Mouse (Mus musculus): ENCODE data around the gene Unc45a.

Unc45a gene

DNA sequence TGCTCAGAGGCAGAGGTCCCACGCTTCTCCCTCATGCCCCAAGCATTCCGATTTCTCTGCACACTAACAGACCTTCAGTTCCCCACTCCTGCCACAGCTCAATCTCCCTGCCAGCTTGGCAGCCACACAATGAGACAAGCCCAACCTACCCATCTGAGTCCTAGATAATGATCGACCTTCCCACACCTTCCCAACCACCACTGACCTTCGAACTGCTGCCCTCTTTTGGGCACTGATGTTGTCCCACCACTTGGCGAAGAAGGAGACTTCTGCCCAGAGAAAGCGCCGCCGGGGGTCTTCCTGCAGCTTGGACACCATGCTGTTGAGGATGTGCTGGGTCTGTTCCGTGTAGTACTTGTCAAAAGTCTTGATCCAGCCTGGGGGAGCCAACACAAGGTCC is 27.2 kb upstream of the Unc45a start:
- no peak for DNase-seq (ENCODE audit: low read depth, low spot score)

DNA sequence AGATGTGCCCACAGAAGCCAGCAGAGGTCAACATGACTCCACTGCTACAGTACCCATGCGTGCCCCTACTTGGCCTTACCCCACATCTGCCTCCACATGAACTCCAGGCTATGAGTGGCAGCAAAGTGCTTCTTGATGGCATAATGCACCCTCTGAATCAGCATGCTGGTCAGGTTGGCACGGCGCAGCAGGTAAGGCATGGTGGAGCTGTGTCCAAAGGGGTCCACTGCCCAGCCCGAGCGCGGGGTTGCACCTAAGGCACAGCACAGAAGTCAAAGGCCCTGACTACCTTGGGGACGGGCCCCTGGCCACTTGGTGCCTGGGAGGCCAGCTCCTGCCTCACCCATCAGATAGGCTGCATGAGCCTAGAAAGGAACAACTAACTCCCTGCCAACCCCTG is 26.4 kb upstream of the Unc45a start:
- no peak for DNase-seq (ENCODE audit: low read depth, low spot score)

DNA sequence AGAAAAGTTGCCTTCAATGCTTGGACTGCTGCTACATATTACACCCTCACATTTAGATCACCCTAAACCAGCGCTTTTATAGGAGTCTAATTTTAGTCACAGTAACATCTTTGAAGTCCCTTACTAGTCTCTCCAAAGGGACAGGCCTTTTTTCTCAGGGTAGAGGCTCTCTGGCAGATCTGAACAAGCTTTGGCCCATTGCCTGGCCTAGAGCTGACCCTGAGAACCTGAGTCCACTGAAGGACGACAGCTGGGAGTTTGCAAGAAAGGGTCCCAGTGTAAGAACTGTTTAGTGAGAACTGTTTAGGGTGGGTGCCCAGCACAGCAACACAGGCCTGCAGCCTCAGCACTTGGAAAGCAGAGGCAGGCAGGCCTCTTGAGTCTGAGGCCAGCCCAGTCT is 25.0 kb upstream of the Unc45a start:
- no peak for DNase-seq (ENCODE audit: low read depth, low spot score)

DNA sequence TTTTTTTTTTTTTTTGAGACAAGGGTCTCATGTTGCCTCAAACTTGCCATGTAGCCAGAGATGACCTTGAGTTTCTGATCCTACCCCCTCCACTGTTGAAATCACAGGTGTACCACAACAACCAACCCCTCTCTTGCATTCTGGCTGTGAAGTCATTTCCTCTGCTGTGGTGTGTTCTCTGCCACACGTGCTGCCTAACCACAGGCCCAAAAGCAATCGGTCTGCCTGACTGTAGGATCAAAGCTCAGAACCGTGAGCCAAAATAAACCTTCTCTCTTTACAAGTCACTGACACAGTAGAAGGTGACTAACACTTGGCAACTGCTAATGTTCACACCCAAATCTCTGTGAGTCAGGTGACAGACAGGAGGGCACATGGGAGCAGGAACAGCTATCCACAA is 19.6 kb upstream of the Unc45a start:
- no peak for DNase-seq (ENCODE audit: low read depth, low spot score)

DNA sequence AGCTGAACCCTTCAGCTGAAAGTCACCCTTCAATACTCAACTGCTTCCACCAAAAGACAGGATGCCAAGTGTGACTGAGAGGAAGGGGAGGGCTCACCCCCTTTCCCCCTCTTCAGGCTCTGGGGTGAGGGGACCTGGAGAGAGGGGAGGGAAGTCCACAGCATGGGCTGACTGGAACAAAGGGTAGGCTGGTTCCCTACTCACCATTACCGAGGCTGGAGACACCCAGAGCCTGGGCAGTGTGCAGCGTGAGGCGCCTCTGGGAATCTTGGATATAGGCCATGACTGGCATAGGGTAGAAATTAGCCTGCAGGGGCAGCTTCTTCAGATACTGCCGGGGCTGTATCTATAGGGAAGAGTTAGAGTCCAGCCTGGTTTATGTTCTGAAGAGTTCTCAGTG is 17.2 kb upstream of the Unc45a start:
- DNase-seq (ENCODE audit: low read depth, low spot score), result no peak

DNA sequence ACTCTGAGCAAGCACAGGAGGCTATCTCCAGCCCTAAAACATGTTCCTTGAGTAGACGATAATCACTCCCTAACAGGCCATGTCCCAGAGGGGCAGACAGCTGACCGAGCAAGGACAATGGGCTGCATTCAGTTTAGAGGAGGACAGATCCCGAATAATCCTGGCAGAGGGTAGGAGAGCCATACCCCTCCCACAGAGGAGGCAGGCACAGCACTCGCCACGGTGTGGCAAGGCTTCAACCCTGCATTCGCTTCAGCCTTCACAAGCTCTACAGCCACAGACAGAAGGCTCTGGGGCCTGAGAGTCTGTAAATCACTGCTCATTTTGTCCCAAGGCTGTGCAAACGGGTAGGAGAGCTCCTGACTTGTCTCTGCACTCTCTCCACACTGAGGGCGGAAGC is 16.4 kb upstream of the Unc45a start:
- no peak for DNase-seq (ENCODE audit: low read depth, low spot score)

DNA sequence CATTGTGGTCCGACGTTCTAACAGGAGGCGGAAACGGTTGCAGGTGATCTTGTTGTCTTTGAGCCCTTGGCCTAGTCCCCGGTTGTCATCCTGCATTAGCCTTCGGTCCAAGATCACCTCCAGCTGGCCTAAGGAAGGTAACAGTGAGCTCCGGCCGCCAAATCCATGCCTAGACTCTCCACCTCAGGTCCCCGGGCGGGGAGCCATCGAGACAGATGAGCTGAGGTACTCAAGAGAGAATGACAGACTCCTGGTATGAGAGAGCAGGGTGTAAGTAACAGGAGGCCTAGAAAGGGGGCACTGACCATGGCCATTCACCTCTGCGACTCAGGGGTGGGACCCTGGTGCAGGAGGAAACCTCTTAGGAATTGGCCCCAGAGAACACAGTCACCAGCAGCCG is 15.5 kb upstream of the Unc45a start:
- DNase-seq (ENCODE audit: low read depth, low spot score), result no peak

DNA sequence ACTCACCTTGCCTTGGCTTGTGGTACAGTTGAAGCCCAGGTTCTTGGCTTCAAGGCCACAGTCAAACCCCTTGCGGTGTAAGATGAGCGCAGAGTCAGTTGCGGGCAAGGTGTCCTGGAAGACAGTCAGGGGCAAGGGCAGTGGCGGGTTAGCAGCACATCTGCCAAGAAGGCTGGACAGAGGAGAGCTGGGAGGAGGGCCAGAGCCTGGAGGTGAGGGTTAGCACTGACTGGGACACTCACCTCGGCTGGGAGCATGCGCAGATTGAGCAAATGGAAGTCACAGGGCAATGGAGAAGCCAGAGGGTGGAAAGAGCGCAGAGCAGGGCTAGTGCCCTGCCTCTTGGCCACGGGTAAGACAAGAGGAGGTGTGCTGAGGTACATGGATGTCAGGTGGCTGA is 12.1 kb upstream of the Unc45a start:
- no peak for DNase-seq (ENCODE audit: low read depth, low spot score)

DNA sequence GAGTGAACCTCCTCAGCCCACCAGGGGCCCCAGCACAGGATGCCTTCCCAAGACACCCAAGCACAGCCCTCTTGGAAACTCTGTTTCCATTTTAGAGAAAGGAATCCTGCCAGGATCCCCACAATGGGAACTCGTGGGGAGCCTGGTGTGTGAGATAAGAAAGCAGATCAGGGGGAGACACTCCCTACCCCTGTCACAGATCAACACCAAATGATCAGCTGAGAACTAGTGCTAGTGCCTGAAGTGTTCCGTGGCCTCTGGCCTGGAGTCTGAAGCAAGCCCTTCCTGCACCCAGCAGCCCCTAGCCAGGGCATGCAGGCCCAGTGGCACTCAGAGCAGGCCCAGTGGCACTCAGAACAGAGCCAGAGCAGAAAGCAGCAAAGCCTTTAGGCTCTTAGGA is 10.0 kb upstream of the Unc45a start:
- DNase-seq (ENCODE audit: low read depth, low spot score), result no peak

DNA sequence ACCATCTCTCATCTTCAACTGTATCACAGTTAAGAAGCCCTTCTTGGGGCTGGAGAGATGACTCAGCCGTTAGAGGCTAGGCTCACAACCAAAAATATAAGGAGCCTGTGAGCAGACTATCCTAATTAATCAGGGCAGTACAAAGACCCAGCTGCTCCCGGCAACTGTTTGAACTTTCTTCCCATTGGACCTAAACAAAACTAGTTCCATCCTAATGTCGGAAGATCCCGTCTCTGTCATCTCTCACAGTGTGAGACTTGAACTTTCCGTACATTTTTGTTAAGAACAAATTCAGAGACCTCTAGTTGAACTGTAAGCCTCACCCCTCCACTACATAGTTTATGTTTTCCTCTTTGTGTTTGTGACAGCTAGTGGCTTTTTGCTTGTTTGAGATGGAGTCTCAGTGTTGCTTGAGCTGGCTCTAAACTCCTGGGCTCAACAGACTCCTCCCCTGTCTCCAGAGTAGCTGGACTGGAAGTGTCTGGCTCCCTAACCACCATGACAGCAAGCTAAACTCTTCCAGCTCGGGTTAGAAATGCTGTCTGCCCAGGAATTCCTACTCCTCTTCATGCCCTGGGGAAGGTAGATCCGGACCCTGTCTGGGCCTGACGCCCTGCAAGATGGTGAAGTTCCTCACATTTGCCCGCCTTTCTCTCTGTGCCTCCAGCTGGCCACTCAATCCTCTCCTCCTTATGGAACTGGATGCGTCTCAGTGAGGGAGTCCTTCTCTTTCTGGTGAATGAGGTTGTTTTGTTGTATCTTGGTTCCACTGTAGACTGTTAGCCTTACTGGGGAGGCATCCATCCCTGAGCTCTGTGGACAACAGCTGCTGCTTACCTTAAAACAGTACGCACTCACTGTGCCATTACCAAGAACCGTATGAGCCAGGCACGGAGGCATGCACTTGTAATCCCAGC is 7.1 kb upstream of the Unc45a start:
- no peak for DNase-seq (ENCODE audit: low read depth, low spot score)

DNA sequence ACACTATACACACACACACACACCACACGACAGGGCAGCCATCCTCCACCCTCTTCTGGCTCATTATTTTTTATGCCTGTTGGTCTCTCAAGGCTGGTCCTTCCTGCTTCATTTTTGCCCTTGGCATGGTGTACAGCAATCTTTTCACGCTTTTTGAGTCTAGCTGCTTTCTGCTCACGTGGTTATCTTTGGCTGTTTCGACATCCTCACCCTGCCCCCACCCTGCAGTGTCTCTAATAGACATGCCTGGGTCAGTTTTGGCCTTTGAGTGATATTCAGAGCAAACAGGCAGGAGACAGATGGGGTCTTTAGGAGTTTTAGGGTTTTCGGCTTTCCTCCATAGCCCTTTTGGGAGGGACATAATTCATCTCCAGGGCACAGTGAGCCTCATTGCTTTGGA is 6.0 kb upstream of the Unc45a start:
- no peak for DNase-seq (ENCODE audit: low read depth, low spot score)

DNA sequence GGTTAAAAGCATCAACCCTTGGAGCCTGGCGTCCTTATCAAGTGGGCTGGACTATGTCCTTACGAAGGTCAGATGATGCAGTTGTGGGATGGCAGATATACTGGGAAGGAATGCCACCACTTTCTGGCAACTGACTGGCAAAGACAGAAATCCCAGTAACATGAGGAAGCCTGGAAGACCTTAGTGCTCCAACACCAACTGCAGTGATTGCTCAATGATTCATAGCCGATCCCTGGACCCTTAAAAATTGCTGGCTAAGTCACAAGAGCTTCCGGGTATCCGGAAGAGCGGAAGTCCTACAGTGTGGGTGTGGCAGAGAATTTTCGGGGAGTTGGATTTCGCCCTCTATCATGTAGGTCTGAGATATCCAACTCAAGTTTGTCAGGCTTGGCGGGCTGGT is 5.4 kb upstream of the Unc45a start:
- DNase-seq (ENCODE audit: low read depth, low spot score), result no peak

DNA sequence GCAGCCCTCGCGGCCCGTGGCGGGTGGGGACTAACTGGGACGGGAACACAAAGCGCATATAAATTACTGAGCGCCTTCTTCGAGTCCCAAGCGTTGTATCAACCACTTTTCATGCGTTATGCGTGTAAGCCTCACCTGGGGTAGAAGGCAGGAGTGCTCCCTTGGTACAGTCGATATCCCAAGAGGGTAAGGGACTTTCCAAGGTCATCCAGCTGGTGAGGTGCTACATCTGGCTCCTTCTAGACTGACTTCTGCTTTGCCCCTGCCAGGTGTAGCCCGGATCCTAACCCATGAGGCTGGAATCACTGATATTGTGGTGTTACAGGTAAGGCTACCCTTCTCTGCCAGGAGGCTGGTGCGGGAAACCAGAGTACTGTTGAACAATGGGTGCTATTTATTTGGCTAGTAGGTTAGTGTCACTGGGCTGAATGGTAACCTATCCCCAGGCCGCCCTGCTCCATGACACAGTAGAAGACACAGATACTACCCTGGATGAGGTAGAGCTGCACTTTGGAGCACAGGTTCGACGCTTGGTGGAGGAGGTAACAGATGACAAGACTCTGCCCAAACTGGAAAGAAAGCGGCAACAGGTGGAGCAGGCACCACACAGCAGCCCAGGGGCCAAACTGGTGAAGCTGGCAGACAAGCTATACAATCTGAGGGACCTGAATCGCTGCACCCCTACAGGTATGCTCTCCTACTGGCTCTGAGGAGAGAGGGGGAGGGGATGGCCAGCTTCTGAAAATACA is 2.6 kb upstream of the Unc45a start:
- DNase-seq (ENCODE audit: low read depth, low spot score), result no peak

DNA sequence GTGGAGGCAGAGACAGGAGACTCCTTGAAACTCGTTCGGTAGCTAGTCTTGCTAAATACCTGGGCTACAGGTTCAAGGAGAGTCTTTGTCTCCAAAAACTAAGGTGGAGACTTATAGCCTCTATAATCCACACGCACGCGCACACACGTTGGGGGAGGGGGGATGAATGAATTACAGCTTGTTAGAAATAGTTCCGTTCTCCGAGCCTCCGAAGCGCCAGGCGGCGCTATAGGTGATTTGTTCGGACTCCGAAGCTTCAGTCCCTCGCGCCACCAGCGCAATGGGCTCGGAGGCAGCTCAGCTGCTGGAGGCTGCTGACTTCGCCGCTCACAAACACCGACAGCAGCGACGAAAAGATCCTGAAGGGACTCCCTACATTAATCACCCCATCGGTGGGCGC is 2.1 kb upstream of the Unc45a start, which contains the start of gene Hddc3:
TSS of gene Hddc3 (plus strand) at position 247 of the 400 bp plus-strand sequence.
- DNase-seq (ENCODE audit: low read depth, low spot score), result peak; percentile 99

DNA sequence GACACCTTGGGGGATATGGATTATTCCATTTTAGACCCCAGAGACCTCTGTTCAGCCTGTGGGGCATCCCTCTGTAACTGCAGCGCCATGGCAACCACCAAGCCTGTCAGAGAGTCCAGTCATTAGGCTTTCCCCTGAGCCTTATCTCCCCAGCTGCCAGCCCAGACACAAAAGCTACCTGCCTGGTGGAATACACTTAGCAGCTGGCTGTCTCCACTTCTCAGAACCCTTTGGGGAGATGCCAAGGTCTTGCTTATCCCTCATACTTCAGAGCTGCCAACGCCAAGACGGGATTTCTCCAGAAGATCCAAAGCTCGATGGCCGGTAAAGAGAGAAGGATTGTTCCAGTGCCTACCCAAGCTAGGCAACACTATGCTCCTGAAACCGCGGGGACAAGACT is 988 bp upstream of the Unc45a start:
- DNase-seq (ENCODE audit: low read depth, low spot score), result no peak

DNA sequence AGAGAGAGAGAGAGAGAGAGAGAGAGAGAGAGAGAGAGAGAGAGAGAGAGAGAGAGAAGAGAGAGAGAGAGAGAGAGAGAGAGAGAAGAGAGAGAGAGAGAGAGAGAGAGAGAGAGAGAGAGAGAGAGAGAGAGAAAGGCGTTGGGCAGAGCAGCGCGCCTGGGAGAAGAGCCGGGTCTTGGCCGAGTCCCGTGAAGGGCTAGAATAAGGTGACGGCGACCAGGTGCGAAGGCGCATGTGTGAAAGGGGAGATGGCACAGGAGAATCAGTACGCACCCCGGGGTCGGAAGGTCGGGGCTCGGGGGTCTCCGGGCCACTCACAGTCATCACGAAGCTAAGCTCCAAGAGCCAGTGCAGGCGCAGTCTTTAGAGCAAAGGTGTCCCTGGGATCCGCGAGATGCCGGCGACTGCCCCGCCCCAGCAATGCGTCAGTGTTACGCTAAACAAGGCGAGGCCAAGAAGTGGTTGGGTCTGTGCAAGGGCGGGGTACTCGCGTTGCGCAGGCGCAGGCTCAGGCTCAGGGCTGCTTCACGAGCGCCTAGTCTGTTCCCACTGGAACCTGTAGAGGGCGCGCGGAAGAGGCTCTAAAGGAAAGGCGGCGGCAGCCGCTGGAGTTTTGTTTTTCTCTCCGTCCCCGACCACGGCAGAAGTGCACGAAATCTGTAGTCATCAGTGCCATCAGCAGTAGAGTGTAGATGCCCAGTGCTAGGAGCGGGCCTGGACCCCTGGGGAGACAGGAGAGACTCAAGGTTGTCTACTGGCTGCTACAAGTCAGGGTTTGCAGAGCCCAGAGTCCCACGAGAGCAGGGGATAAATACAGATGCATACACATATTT is 794 bp downstream of the Unc45a start:
- peak; percentile 96 for DNase-seq (ENCODE audit: low read depth, low spot score)

DNA sequence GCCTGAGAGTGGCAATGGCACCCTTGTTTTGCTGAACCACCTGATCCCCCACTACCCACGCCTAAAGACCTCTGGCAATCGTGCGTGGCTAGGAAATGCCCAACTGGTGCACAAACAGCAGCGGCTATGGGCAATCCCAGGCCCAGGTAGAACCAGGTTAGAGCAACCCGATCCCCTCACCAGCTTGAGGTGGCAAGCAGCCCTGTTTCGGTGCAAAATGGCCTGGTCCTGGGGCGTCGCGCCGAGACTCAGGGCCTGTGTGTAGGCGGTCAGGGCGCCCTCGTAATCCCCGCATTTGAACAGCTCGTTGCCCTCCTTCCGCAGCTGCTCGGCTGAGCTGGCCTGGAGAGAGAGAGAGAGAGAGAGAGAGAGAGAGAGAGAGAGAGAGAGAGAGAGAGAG is 1.4 kb downstream of the Unc45a start:
- DNase-seq (ENCODE audit: low read depth, low spot score), result no peak

DNA sequence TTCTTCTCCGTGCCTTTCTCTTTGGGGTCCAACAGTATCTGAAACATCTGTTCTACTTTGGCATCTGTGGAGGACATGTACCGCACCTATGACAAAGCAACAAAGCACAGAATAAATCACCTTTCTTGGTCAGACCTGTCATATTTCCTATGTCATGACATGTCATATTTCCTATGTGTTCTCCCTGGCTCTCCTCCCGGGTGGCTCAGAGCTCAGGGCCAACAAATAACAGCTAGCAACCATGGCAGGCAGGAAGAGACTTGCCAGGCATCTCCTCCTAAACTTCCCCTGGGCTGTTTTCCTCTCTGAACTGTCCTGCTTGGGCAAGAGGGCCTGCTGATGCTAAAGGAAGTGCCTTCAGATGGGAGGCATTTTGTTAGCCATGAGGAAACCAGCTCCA is 3.9 kb downstream of the Unc45a start:
- DNase-seq (ENCODE audit: low read depth, low spot score), result no peak

DNA sequence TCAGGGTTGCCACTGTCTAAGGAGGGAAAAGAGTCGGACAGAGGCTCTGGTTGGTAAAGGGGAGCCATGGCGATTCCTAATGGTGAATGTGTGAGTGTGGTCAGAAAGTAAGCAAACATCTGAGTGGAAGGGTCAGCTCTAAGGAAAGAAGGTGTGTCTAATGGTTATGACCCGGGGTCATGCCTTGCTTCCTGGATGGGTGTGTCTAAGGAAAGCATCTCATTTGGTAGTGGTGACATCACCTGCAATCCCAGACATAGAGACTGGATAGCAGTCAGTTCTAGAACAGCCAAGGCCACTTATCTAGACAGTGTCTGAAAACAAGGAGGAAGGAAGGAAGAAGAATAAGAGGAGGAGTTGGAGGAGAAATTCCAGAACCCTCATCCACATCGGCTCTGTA is 6.0 kb downstream of the Unc45a start:
- no peak for DNase-seq (ENCODE audit: low read depth, low spot score)

DNA sequence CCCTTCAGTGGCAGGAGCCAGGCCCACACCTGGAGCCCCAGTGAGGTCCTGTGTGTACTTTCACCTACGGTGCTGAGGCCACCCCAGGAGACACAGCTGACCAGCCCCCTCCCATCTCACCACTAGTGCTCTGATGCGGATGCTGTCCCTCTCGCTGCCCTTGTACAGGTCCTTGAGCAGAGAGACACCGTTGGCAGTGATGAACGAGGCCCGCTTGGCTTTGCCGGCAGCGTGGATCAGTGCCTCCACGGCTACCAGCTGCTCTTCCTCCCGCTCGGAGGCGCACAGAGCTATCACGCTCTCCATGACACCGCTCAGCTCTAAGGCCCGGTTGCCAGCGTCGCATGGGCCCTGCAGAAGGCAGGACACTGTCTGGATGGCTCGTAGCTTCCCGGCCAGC is 9.4 kb downstream of the Unc45a start:
- DNase-seq (ENCODE audit: low read depth, low spot score), result no peak

DNA sequence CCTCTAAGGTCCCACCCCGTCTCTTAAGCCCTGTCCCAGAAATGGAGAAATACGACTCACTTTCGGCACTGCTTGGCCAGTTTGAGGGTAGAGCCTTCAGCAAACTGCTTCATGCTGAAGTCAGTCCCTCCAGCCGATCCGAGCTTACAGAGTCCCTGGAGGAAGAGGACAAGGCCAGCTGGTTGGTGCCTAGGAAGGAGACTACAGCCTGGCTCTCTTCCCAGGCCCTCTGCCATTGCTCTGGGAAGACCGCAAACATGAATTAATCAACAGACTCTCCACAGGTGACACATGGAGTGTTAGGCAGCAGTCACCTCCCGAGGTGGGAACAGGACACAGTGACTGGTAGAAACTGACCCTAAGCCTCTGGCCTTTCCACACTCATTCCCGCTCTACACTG is 10.5 kb downstream of the Unc45a start:
- no peak for DNase-seq (ENCODE audit: low read depth, low spot score)

DNA sequence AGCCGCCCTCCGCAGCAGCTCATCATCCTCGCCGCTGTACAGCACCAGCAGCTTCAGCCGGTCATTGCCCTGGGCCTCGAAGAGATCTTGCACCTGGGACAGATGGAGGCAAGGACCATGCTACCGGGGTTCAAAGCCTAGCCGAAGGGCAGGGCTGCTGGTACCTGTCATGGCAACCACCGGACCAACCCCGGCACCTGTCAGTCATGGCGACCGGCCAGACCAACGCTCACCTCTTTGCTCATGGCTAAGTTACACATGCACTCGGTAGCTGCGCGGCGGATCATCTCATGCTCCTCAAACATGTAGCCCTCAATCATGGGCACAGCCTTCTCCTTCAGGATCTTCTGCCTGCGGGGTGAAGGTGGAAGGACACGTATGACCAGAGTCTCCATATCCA is 14.7 kb downstream of the Unc45a start:
- no peak for DNase-seq (ENCODE audit: low read depth, low spot score)

All from forelimb bud, embryonic 11.5 days (tissue).